Mouse (Mus musculus) CH12.LX (cell line): ENCODE measurements around the gene Dcaf15. TPM values are rescaled to one million over a fixed set of nuclear protein-coding genes. Genes with fewer than 3 reads are reported as not detected.

Source experiments
- DNase-seq: peaks from one replicate; pipeline ENCODE4 v3.0.0-alpha.2; 2013; ENCODE audit errors: extremely low read depth
- H3K27ac ChIP-seq: 2 replicates; pipeline ENCODE4 v1.5.1; 2012; ENCODE audit warnings: low read depth, mild to moderate bottlenecking, control low read depth, moderate library complexity; ENCODE audit not compliant: insufficient read depth
- H3K27me3 ChIP-seq: replicated peaks from 2 replicates; pipeline ENCODE3; 2012; ENCODE audit warnings: inconsistent platforms
- H3K36me3 ChIP-seq, 2 experiments: replicated peaks in 1 of 2; 2 replicates each; pipeline versions ENCODE3 to v1.6.1; 2012; ENCODE audit warnings: inconsistent platforms in 1 of 2, low read length in 1 of 2, mild to moderate bottlenecking in 1 of 2, mixed read lengths in 1 of 2, moderate library complexity in 1 of 2; ENCODE audit not compliant: control insufficient read depth in 1 of 2, insufficient read depth in 1 of 2
- H3K4me1 ChIP-seq, 2 experiments: 2 replicates each; pipeline ENCODE4 v1.6.1; 2012; ENCODE audit warnings: inconsistent platforms in 1 of 2, moderate library complexity in 1 of 2; ENCODE audit not compliant: insufficient read depth in 2 of 2, control insufficient read depth in 1 of 2
- H3K4me2 ChIP-seq: 2 replicates; pipeline ENCODE4 v1.6.1; 2012; ENCODE audit warnings: low read depth, mild to moderate bottlenecking, control low read depth; ENCODE audit not compliant: poor library complexity, insufficient read depth, severe bottlenecking
- H3K4me3 ChIP-seq, 3 experiments: fragments of 150-350 bp in 1 of 3; sonication (generic) in 1 of 3; replicated peaks in 1 of 3; 2 replicates each; pipeline versions ENCODE3 to v1.5.1; 2011 to 2012; ENCODE audit warnings: low read depth in 2 of 3, low read length in 2 of 3, mild to moderate bottlenecking in 2 of 3, moderate library complexity in 2 of 3, control low read depth in 1 of 3, improper control_type of control experiment in 1 of 3, inconsistent platforms in 1 of 3, mixed read lengths in 1 of 3; ENCODE audit not compliant: poor library complexity in 1 of 3
- H3K79me2 ChIP-seq: replicated peaks from 2 replicates; pipeline ENCODE4 v1.6.1; 2012; ENCODE audit warnings: mild to moderate bottlenecking, moderate library complexity; ENCODE audit not compliant: control insufficient read depth, poor library complexity, insufficient read depth, severe bottlenecking; ENCODE audit errors: extremely low read depth
- H3K9ac ChIP-seq: 2 replicates; pipeline ENCODE4 v1.6.1; 2012; ENCODE audit warnings: low read depth, mild to moderate bottlenecking, control low read depth, moderate library complexity; ENCODE audit not compliant: insufficient read depth
- H3K9me3 ChIP-seq: replicated peaks from 2 replicates; pipeline ENCODE3; 2012; ENCODE audit warnings: low read length, inconsistent platforms, mixed read lengths
- CHD1 ChIP-seq: IDR thresholded peaks from 2 replicates; pipeline ENCODE4 v1.6.1; 2012; ENCODE audit warnings: low read depth, low read length, improper control_type of control experiment, inconsistent platforms
- CHD2 ChIP-seq: IDR thresholded peaks from 2 replicates; pipeline ENCODE4 v1.6.1; 2011; ENCODE audit warnings: low read length, improper control_type of control experiment
- CTCF ChIP-seq, 2 experiments: IDR thresholded peaks in 1 of 2; conservative IDR thresholded peaks in 1 of 2; 2 replicates each; pipeline ENCODE4 v1.5.1; 2011 to 2012; ENCODE audit warnings: low read depth in 2 of 2, low read length in 2 of 2, improper control_type of control experiment in 1 of 2, inconsistent platforms in 1 of 2, mild to moderate bottlenecking in 1 of 2, moderate library complexity in 1 of 2
- E2F4 ChIP-seq: IDR thresholded peaks from 2 replicates; pipeline ENCODE4 v1.6.1; 2011; ENCODE audit warnings: low read depth, low read length, improper control_type of control experiment; ENCODE audit not compliant: insufficient replicate concordance
- ELF1 ChIP-seq: IDR thresholded peaks from 2 replicates; pipeline ENCODE4 v1.6.1; 2014; ENCODE audit warnings: low read depth, mild to moderate bottlenecking, inconsistent platforms, low read length, improper control_type of control experiment
- GABPA ChIP-seq: IDR thresholded peaks from 2 replicates; pipeline ENCODE4 v1.6.1; 2012; ENCODE audit warnings: low read depth, low read length, improper control_type of control experiment, inconsistent platforms; ENCODE audit not compliant: insufficient replicate concordance
- HCFC1 ChIP-seq: IDR thresholded peaks from 2 replicates; pipeline ENCODE4 v1.6.1; 2012; ENCODE audit warnings: low read depth, mild to moderate bottlenecking, inconsistent platforms, low read length, improper control_type of control experiment
- JUN ChIP-seq: IDR thresholded peaks from 2 replicates; pipeline ENCODE4 v1.6.1; 2011; ENCODE audit warnings: low read depth, mild to moderate bottlenecking, low read length, improper control_type of control experiment, moderate library complexity; ENCODE audit not compliant: insufficient read depth
- MAFK ChIP-seq: IDR thresholded peaks from 2 replicates; pipeline ENCODE4 v1.6.1; 2011; ENCODE audit warnings: low read length, improper control_type of control experiment; ENCODE audit not compliant: insufficient replicate concordance
- MAX ChIP-seq: IDR thresholded peaks from 2 replicates; pipeline ENCODE4 v1.6.1; 2011; ENCODE audit warnings: low read length, improper control_type of control experiment
- MAZ ChIP-seq: IDR thresholded peaks from 2 replicates; pipeline ENCODE4 v1.6.1; 2012; ENCODE audit warnings: low read depth, mild to moderate bottlenecking, inconsistent platforms, low read length, improper control_type of control experiment, moderate library complexity
- MEF2A ChIP-seq: IDR thresholded peaks from 2 replicates; pipeline ENCODE4 v1.6.1; 2014; ENCODE audit warnings: low read depth, mild to moderate bottlenecking, inconsistent platforms, low read length, improper control_type of control experiment, borderline replicate concordance
- PAX5 ChIP-seq: IDR thresholded peaks from 2 replicates; pipeline ENCODE4 v1.6.1; 2012; ENCODE audit warnings: low read length, inconsistent platforms, mixed read lengths
- POLR2A ChIP-seq: IDR thresholded peaks from 2 replicates; pipeline ENCODE4 v1.6.1; 2011; ENCODE audit warnings: low read depth, mild to moderate bottlenecking, improper control_type of control experiment, low read length
- POLR2AphosphoS2 ChIP-seq: IDR thresholded peaks from 2 replicates; pipeline ENCODE4 v1.6.1; 2011; ENCODE audit warnings: low read depth, low read length, improper control_type of control experiment
- SIN3A ChIP-seq: IDR thresholded peaks from 2 replicates; pipeline ENCODE4 v1.6.1; 2012; ENCODE audit warnings: low read length, improper control_type of control experiment, inconsistent platforms
- TCF12 ChIP-seq: IDR thresholded peaks from 2 replicates; pipeline ENCODE4 v1.6.1; 2014; ENCODE audit warnings: low read depth, mild to moderate bottlenecking, inconsistent platforms, low read length, improper control_type of control experiment
- USF1 ChIP-seq: IDR thresholded peaks from 2 replicates; pipeline ENCODE4 v1.6.1; 2014; ENCODE audit warnings: low read depth, mild to moderate bottlenecking, inconsistent platforms, low read length, improper control_type of control experiment
- USF2 ChIP-seq: conservative IDR thresholded peaks from 2 replicates; pipeline ENCODE4 v1.6.1; 2011; ENCODE audit warnings: low read depth, low read length, improper control_type of control experiment
- ZMIZ1 ChIP-seq: IDR thresholded peaks from 2 replicates; pipeline ENCODE4 v1.6.1; 2012; ENCODE audit warnings: low read depth, mild to moderate bottlenecking, inconsistent platforms, low read length, improper control_type of control experiment
- dilution Hi-C: fragments of 300-500 bp; cut with MboI; formaldehyde crosslinking; loops from 2 replicates; pipeline ENCODE4 v1.14.3; 2020; ENCODE audit warnings: low sequenced_read_pairs; ENCODE audit not compliant: extremely low pct_unique_long_range_greater_than_20kb, extremely low pct_ligation_motif_present
- in situ Hi-C: fragments of 300-500 bp; cut with MboI; formaldehyde crosslinking; loops from 3 replicates; pipeline ENCODE4 v1.14.3; 2019; ENCODE audit warnings: low sequenced_read_pairs, low pct_ligation_motif_present, low pct_unique_long_range_greater_than_20kb, mixed read lengths
- polyA plus RNA-seq: library from polyadenylated mRNA; unstranded; fragments of >175 nt; gene quantifications from 2 replicates; pipeline ENCODE4 v1.2.1, GENCODE M21; 2012; ENCODE audit warnings: low read depth; ENCODE audit not compliant: insufficient read length
- total RNA-seq, 2 experiments: library from RNA; depleted of rRNA; stranded (reverse); fragments of 300-350 nt in 1 of 2; fragments of >200 nt in 1 of 2; gene quantifications; 2 replicates each; pipeline ENCODE4 v1.2.3; 2012 to 2014

Gene Dcaf15
- total and polyA plus RNA-seq, 3 experiments, result 39.3 to 50.7 (median 47.9) TPM

GRCm38 (mm10) chr8:84063861-84064610 is 40.5 kb downstream of the Dcaf15 start:
- no peak overlapping the region for H3K4me2 ChIP-seq
- H3K9ac ChIP-seq, result no peak overlapping the region
- no peaks in the 10 kb centered on the region for H3K9me3 ChIP-seq
- dilution Hi-C loops, result no loop called here
- TF ChIP-seq ELF1, result 0 out of 2 replicates have a peak, but pooled peaks have one; percentile 34
- peak; percentile 70; the same call in 1 of the 2 replicates for TF ChIP-seq CHD2
- peak; percentile 41; the same call in 1 of the 2 replicates for TF ChIP-seq TCF12
- TF ChIP-seq POLR2A, result peak; percentile 43
- 0 out of 2 replicates have a peak, but pooled peaks have one; percentile 18 for TF ChIP-seq HCFC1
- TF ChIP-seq CTCF (conservative IDR thresholded peaks at IDR 0.05 in 1 of 2, IDR thresholded peaks at IDR 0.05 in 1 of 2; ENCODE audit: low read depth in 2 of 2, low read length in 2 of 2), result no peak
- no peak for TF ChIP-seq E2F4
- peaks cover 8% of the 10 kb centered on the region; the same call in 1 of the 2 replicates for H3K79me2 ChIP-seq
- no peak overlapping the region for H3K4me3 ChIP-seq
- H3K27ac ChIP-seq, result peak overlapping the region; percentile 31
- H3K4me1 ChIP-seq, result peaks cover 13 to 39% of the 10 kb centered on the region in 2 experiments
- no peaks in the 10 kb centered on the region for H3K27me3 ChIP-seq
- H3K36me3 ChIP-seq, result no peaks in the 10 kb centered on the region
- DNase-seq, result peak; percentile 72
- in situ Hi-C loops, result no loop called here

GRCm38 (mm10) chr8:84060245-84060644 is 44.3 kb downstream of the Dcaf15 start:
- no peak overlapping the region for H3K27ac ChIP-seq
- in situ Hi-C loops (no loop called here), dilution Hi-C loops (no loop called here)
- H3K4me2 ChIP-seq, result no peak overlapping the region
- no peak for DNase-seq
- peaks cover 2% of the 10 kb centered on the region for H3K27me3 ChIP-seq
- no peaks in the 10 kb centered on the region for H3K9me3 ChIP-seq
- H3K4me3 ChIP-seq, result no peak overlapping the region
- no peak for TF ChIP-seq MAFK
- no peak for TF ChIP-seq POLR2A
- no peak for TF ChIP-seq TCF12
- no peak for TF ChIP-seq SIN3A
- TF ChIP-seq ZMIZ1, result no peak
- TF ChIP-seq PAX5, result no peak
- no peak for TF ChIP-seq JUN
- TF ChIP-seq GABPA, result no peak
- no peak for TF ChIP-seq CHD1
- no peak for TF ChIP-seq POLR2AphosphoS2
- no peak for TF ChIP-seq MEF2A
- no peak for TF ChIP-seq USF2
- TF ChIP-seq MAZ, result no peak
- TF ChIP-seq USF1, result no peak
- no peak for TF ChIP-seq MAX
- H3K79me2 ChIP-seq, result no peaks in the 10 kb centered on the region
- H3K36me3 ChIP-seq, result no peaks in the 10 kb centered on the region
- no peak overlapping the region for H3K9ac ChIP-seq
- peaks cover 9 to 20% of the 10 kb centered on the region in 2 experiments for H3K4me1 ChIP-seq
